In the genomic region with DNA sequence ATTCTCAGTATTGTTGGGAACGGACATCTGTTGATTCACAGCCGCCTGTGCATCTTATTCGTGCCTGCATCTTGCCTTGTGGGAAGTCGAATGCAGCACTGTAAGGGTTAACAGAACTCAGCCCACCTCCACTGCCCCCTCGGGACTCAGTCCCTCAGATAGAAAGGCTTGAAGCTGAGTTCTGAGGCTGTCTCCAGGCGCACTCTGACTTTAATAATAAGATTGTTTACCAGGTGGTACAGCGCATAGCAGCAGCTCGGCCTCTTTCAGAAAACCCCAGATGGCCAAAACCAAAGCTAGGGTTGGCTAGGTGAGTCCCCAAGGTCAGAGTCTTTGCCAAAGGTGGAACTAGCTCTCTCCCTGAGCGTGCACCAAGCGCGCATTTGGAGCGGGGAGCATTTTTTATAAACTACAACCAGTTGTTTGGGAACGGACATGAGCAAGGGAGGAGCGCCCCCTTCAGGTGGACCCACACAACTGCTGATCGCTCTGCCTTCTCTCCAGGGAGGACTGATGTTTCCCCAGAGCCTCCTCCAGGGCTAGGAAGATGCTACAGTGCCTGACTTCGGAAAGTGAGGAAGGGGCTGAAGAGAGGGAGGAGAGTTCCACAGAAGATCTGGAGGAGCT, we compare ENCODE assay signal across 8 mouse cellular contexts. TPM values are rescaled to one million over a fixed set of nuclear protein-coding genes. Genes with fewer than 3 reads are reported as not detected.
DNase-seq lines count a peak whose midpoint lies in the region; ATAC-seq and TF ChIP-seq lines count a peak whose summit lies in the region.

A gene (plus strand): TSS at position 548 of the 627 bp plus-strand sequence.

- no peaks in the 10 kb centered on the region for H3K36me3 ChIP-seq in lung, embryonic 14.5 days (ENCODE audit: insufficient read depth)

- H3K27me3 ChIP-seq in lung, embryonic 14.5 days (ENCODE audit: insufficient read depth, low read length): peaks cover 9% of the 10 kb centered on the region; the same call in 1 of the 2 replicates

- intact Hi-C loops in heart, postnatal 14 days (cut with DNase I): loop anchor here (10.0 kb wide), 1 partner anchor 259 kb away; no protein-coding TSS in a partner anchor

- H3K9ac ChIP-seq in lung, embryonic 14.5 days: no peak within 1 kb of the TSS

- no peak within 1 kb of the TSS for H3K27ac ChIP-seq in lung, embryonic 14.5 days (ENCODE audit: low read depth)

- H3K4me3 ChIP-seq in lung, embryonic 14.5 days (ENCODE audit: low read depth, low read length): no peak within 1 kb of the TSS

- peak within 1 kb of the TSS; percentile 33; the same call in 1 of the 2 replicates for H3K4me2 ChIP-seq in lung, embryonic 14.5 days

- peak; percentile 76 for TF ChIP-seq CTCF in lung, embryonic 14.5 days (IDR thresholded peaks at IDR 0.05; ENCODE audit: low read depth)

- 17% methylated on average over 16 of the region's 16 CpGs for WGBS in lung, embryonic 14.5 days

- H3K9me3 ChIP-seq in lung, embryonic 14.5 days (ENCODE audit: low read depth, low read length): no peaks in the 10 kb centered on the region

- peak; percentile 25 for DNase-seq in CD4-positive helper T cell, adult 2 months (ENCODE audit: low read depth, low spot score)
- DNase-seq in adipocyte (ENCODE audit: low spot score): peak; percentile 26
- peak; percentile 78 for DNase-seq in embryo, embryonic 11 days
- peak; percentile 55 to 69 for DNase-seq in heart, postnatal 14 days
- DNase-seq in kidney, postnatal 4 days: peak; percentile 80 to 86
- DNase-seq in lung, embryonic 14.5 days: peak; percentile 82
- DNase-seq in ovary, postnatal 14 days (ENCODE audit: low spot score): peak; percentile 54
- peak; percentile 38 to 43 for DNase-seq in urinary bladder, postnatal 36 days (ENCODE audit: low spot score in 2 of 2)

- no peaks in the 10 kb centered on the region for H3K4me1 ChIP-seq in lung, embryonic 14.5 days (ENCODE audit: insufficient read depth)

- no peak for ATAC-seq in lung, embryonic 14.5 days (ENCODE audit: insufficient read depth)

RNA-seq across cellular contexts. Expression of the gene that starts here (rescaled TPM):
- under 1 TPM in 1 of 2 experiments, not detected in 1; 0.07 TPM for total RNA-seq in heart, postnatal 14 days (2021)
- 0.09 TPM in 1 of 2 replicates, not detected in the other for polyA plus RNA-seq in lung, embryonic 14.5 days (2014; fragmentation: Nextera tagmentation; extraction: Ambion mirVana)

Comparison
In these comparisons a context has a peak if more than half of its experiments do, and no peak if none do; other contexts are left out.
1. Peak in DNase-seq in heart, postnatal 14 days; RNA of the gene not detected or under 1 TPM.
2. Peak in DNase-seq and H3K4me2 ChIP-seq in lung, embryonic 14.5 days; RNA of the gene not detected or under 1 TPM.
3. DNase-seq: peak in every context shown above with its lines; median percentile 83 in kidney, postnatal 4 days; 82 in lung, embryonic 14.5 days; 78 in embryo, embryonic 11 days; 62 in heart, postnatal 14 days; 54 in ovary, postnatal 14 days; 40 in urinary bladder, postnatal 36 days; 26 in adipocyte; 25 in CD4-positive helper T cell, adult 2 months.